Mouse (Mus musculus): ENCODE data around the gene Sv2c. TPM values are rescaled to one million over a fixed set of nuclear protein-coding genes. Genes with fewer than 3 reads are reported as not detected.
"Not testable (repeated sequence)": the region's sequence is repeated elsewhere in the genome, so short reads cannot be mapped to it uniquely, and the experiment has no call there.

Gene Sv2c
- polyA plus RNA-seq, 1 experiment from 2014 or later, result 9.6 TPM

- ATAC-seq (ENCODE audit: insufficient read depth, low FRiP score, low TSS enrichment); DNase-seq (ENCODE audit: low spot score): not testable (repeated sequence)
These were observed 164.3 kb downstream of the Sv2c start for GRCm38 (mm10) chr13:95968031-95968430.

GRCm38 (mm10) chr13:95966791-95967190 lies 165.6 kb downstream of the Sv2c start:
- no peaks in the 10 kb centered on the region for H3K9me3 ChIP-seq (ENCODE audit: control insufficient read depth, low read length)
- H3K27ac ChIP-seq (ENCODE audit: low read depth, low read length), result no peak overlapping the region
- DNase-seq (ENCODE audit: low spot score), result no peak
- H3K4me2 ChIP-seq (ENCODE audit: low read depth), result no peak overlapping the region
- H3K4me1 ChIP-seq (ENCODE audit: control insufficient read depth, insufficient read depth, low read length), result 0 out of 2 replicates have a peak, but pooled peaks cover under 1% of the 10 kb centered on the region
- ATAC-seq (ENCODE audit: insufficient read depth, low FRiP score, low TSS enrichment), result no peak
- H3K9ac ChIP-seq (ENCODE audit: low read length), result no peak overlapping the region
- WGBS, result 87% methylated on average over 6 of the region's 6 CpGs
- no peak overlapping the region for H3K4me3 ChIP-seq (ENCODE audit: low read depth, low read length)
- no peaks in the 10 kb centered on the region for H3K36me3 ChIP-seq (ENCODE audit: control insufficient read depth, insufficient read depth, low read length)
- H3K27me3 ChIP-seq (ENCODE audit: control insufficient read depth, insufficient read depth, low read length), result no peaks in the 10 kb centered on the region

More at GRCm38 (mm10) chr13:95968031-95968430, 164.3 kb downstream of the Sv2c start:
- WGBS, result 58% methylated on average over 2 of the region's 2 CpGs
- H3K9ac ChIP-seq (ENCODE audit: low read length); H3K4me1 ChIP-seq (ENCODE audit: control insufficient read depth, insufficient read depth, low read length); H3K4me2 ChIP-seq (ENCODE audit: low read depth); H3K36me3 ChIP-seq (ENCODE audit: control insufficient read depth, insufficient read depth, low read length); H3K4me3 ChIP-seq (ENCODE audit: low read depth, low read length); H3K9me3 ChIP-seq (ENCODE audit: control insufficient read depth, low read length); H3K27me3 ChIP-seq (ENCODE audit: control insufficient read depth, insufficient read depth, low read length); H3K27ac ChIP-seq (ENCODE audit: low read depth, low read length): not testable (repeated sequence)

GRCm38 (mm10) chr13:95965596-95965995 lies 166.8 kb downstream of the Sv2c start:
- Histone ChIP-seq H3K27ac (ENCODE audit: low read depth, low read length) (no peak overlapping the region), H3K4me2 (ENCODE audit: low read depth) (no peak overlapping the region), H3K27me3 (ENCODE audit: control insufficient read depth, insufficient read depth, low read length) (no peaks in the 10 kb centered on the region), H3K36me3 (ENCODE audit: control insufficient read depth, insufficient read depth, low read length) (no peaks in the 10 kb centered on the region), H3K4me3 (ENCODE audit: low read depth, low read length) (no peak overlapping the region), H3K4me1 (ENCODE audit: control insufficient read depth, insufficient read depth, low read length) (peaks cover 2% of the 10 kb centered on the region; the same call in 1 of the 2 replicates), H3K9me3 (ENCODE audit: control insufficient read depth, low read length) (no peaks in the 10 kb centered on the region), H3K9ac (ENCODE audit: low read length) (no peak overlapping the region)
- WGBS, result 65% methylated on average over 6 of the region's 6 CpGs
- DNase-seq (ENCODE audit: low spot score), result no peak
- no peak for ATAC-seq (ENCODE audit: insufficient read depth, low FRiP score, low TSS enrichment)

- DNase-seq (ENCODE audit: low spot score), result no peak
- Histone ChIP-seq H3K4me3 (ENCODE audit: low read depth, low read length) (no peak overlapping the region), H3K9me3 (ENCODE audit: control insufficient read depth, low read length) (no peaks in the 10 kb centered on the region), H3K27ac (ENCODE audit: low read depth, low read length) (no peak overlapping the region), H3K27me3 (ENCODE audit: control insufficient read depth, insufficient read depth, low read length) (no peaks in the 10 kb centered on the region), H3K9ac (ENCODE audit: low read length) (no peak overlapping the region), H3K36me3 (ENCODE audit: control insufficient read depth, insufficient read depth, low read length) (no peaks in the 10 kb centered on the region), H3K4me2 (ENCODE audit: low read depth) (no peak overlapping the region), H3K4me1 (ENCODE audit: control insufficient read depth, insufficient read depth, low read length) (peaks cover 4% of the 10 kb centered on the region)
- WGBS, result 73% methylated on average over 10 of the region's 10 CpGs
- ATAC-seq (ENCODE audit: insufficient read depth, low FRiP score, low TSS enrichment), result no peak
These were observed 167.2 kb downstream of the Sv2c start for GRCm38 (mm10) chr13:95965162-95965561.

GRCm38 (mm10) chr13:95964226-95964625 lies 168.2 kb downstream of the Sv2c start:
- H3K4me1 ChIP-seq (ENCODE audit: control insufficient read depth, insufficient read depth, low read length), result peaks cover 9% of the 10 kb centered on the region
- ATAC-seq (ENCODE audit: insufficient read depth, low FRiP score, low TSS enrichment) (no peak), DNase-seq (ENCODE audit: low spot score) (no peak)

GRCm38 (mm10) chr13:95963671-95964070 lies 168.7 kb downstream of the Sv2c start:
- ATAC-seq (ENCODE audit: insufficient read depth, low FRiP score, low TSS enrichment), result no peak
- WGBS, result 85% methylated on average over 1 of the region's 1 CpGs
- H3K9me3 ChIP-seq (ENCODE audit: control insufficient read depth, low read length), result no peaks in the 10 kb centered on the region
- no peak overlapping the region for H3K4me3 ChIP-seq (ENCODE audit: low read depth, low read length)
- no peak overlapping the region for H3K9ac ChIP-seq (ENCODE audit: low read length)
- DNase-seq (ENCODE audit: low spot score), result no peak
- H3K4me1 ChIP-seq (ENCODE audit: control insufficient read depth, insufficient read depth, low read length), result peaks cover 9% of the 10 kb centered on the region
- H3K36me3 ChIP-seq (ENCODE audit: control insufficient read depth, insufficient read depth, low read length), result no peaks in the 10 kb centered on the region
- no peaks in the 10 kb centered on the region for H3K27me3 ChIP-seq (ENCODE audit: control insufficient read depth, insufficient read depth, low read length)
- no peak overlapping the region for H3K4me2 ChIP-seq (ENCODE audit: low read depth)
- no peak overlapping the region for H3K27ac ChIP-seq (ENCODE audit: low read depth, low read length)

More at GRCm38 (mm10) chr13:95964226-95964625, 168.2 kb downstream of the Sv2c start:
- H3K4me3 ChIP-seq (ENCODE audit: low read depth, low read length), result no peak overlapping the region
- no peak overlapping the region for H3K9ac ChIP-seq (ENCODE audit: low read length)
- no peaks in the 10 kb centered on the region for H3K27me3 ChIP-seq (ENCODE audit: control insufficient read depth, insufficient read depth, low read length)
- 73% methylated on average over 8 of the region's 8 CpGs for WGBS
- no peak overlapping the region for H3K4me2 ChIP-seq (ENCODE audit: low read depth)
- H3K36me3 ChIP-seq (ENCODE audit: control insufficient read depth, insufficient read depth, low read length), result no peaks in the 10 kb centered on the region
- H3K27ac ChIP-seq (ENCODE audit: low read depth, low read length), result no peak overlapping the region
- H3K9me3 ChIP-seq (ENCODE audit: control insufficient read depth, low read length), result no peaks in the 10 kb centered on the region

- Histone ChIP-seq H3K9ac (ENCODE audit: low read length) (no peak overlapping the region), H3K27me3 (ENCODE audit: control insufficient read depth, insufficient read depth, low read length) (no peaks in the 10 kb centered on the region), H3K9me3 (ENCODE audit: control insufficient read depth, low read length) (no peaks in the 10 kb centered on the region), H3K27ac (ENCODE audit: low read depth, low read length) (no peak overlapping the region), H3K4me3 (ENCODE audit: low read depth, low read length) (no peak overlapping the region), H3K36me3 (ENCODE audit: control insufficient read depth, insufficient read depth, low read length) (no peaks in the 10 kb centered on the region), H3K4me1 (ENCODE audit: control insufficient read depth, insufficient read depth, low read length) (peaks cover 9% of the 10 kb centered on the region), H3K4me2 (ENCODE audit: low read depth) (peak overlapping the region; percentile 58)
- WGBS, result 25% methylated on average over 7 of the region's 7 CpGs
- ATAC-seq (ENCODE audit: insufficient read depth, low FRiP score, low TSS enrichment) (no peak), DNase-seq (ENCODE audit: low spot score) (no peak)
These were observed 170.5 kb downstream of the Sv2c start for GRCm38 (mm10) chr13:95961905-95962304.

- peak; percentile 33; the same call in 1 of the 2 replicates for ATAC-seq (ENCODE audit: insufficient read depth, low FRiP score, low TSS enrichment)
- Histone ChIP-seq H3K9ac (ENCODE audit: low read length) (peak overlapping the region; percentile 49), H3K27me3 (ENCODE audit: control insufficient read depth, insufficient read depth, low read length) (no peaks in the 10 kb centered on the region), H3K4me2 (ENCODE audit: low read depth) (peak overlapping the region; percentile 58), H3K4me3 (ENCODE audit: low read depth, low read length) (peak overlapping the region; percentile 12), H3K4me1 (ENCODE audit: control insufficient read depth, insufficient read depth, low read length) (peaks cover 9% of the 10 kb centered on the region), H3K9me3 (ENCODE audit: control insufficient read depth, low read length) (no peaks in the 10 kb centered on the region), H3K27ac (ENCODE audit: low read depth, low read length) (no peak overlapping the region), H3K36me3 (ENCODE audit: control insufficient read depth, insufficient read depth, low read length) (no peaks in the 10 kb centered on the region)
- peak; percentile 42 for DNase-seq (ENCODE audit: low spot score)
- 19% methylated on average over 29 of the region's 29 CpGs for WGBS
These were observed 171.1 kb downstream of the Sv2c start for GRCm38 (mm10) chr13:95961191-95961791.
